Mouse (Mus musculus): ENCODE measurements around the gene Trim33. TPM values are rescaled to one million over a fixed set of nuclear protein-coding genes. Genes with fewer than 3 reads are reported as not detected.

The Trim33 gene
- polyA plus RNA-seq (2015; fragmentation: Nextera tagmentation; extraction: Ambion mirVana): 15.3 and 20.3 TPM in 2 replicates

- H3K4me2 ChIP-seq: peak within 1 kb of the TSS; percentile 46
- no peaks in the 10 kb centered on the region for H3K27me3 ChIP-seq
- no peaks in the 10 kb centered on the region for H3K9me3 ChIP-seq
- peak within 1 kb of the TSS; percentile 98 for H3K27ac ChIP-seq
- H3K36me3 ChIP-seq: peaks cover 6% of the 10 kb centered on the region; the same call in 1 of the 2 replicates
- H3K4me1 ChIP-seq: peaks cover 7% of the 10 kb centered on the region
- peak within 1 kb of the TSS; percentile 82 for H3K4me3 ChIP-seq
- WGBS: under 1% methylated on average over 77 of the region's 136 CpGs
- peak within 1 kb of the TSS; percentile 93 for H3K9ac ChIP-seq
- ATAC-seq (ENCODE audit: insufficient number of reproducible peaks, low FRiP score, low TSS enrichment, low read depth): peak; percentile 88
Measured at GRCm38 (mm10) chr3:103279182-103280149, at the start of gene Trim33. TSS of gene Trim33 (plus strand) at chr3:103279293.

- H3K27ac ChIP-seq: no peak overlapping the region
- H3K27me3 ChIP-seq: no peaks in the 10 kb centered on the region
- no peaks in the 10 kb centered on the region for H3K4me1 ChIP-seq
- H3K4me3 ChIP-seq: no peak overlapping the region
- WGBS: 71% methylated on average over 4 of the region's 4 CpGs
- no peak overlapping the region for H3K9ac ChIP-seq
- no peaks in the 10 kb centered on the region for H3K36me3 ChIP-seq
- ATAC-seq (ENCODE audit: insufficient number of reproducible peaks, low FRiP score, low TSS enrichment, low read depth): no peak
- H3K4me2 ChIP-seq: no peak overlapping the region
- H3K9me3 ChIP-seq: no peaks in the 10 kb centered on the region; the same call in 1 of the 2 replicates
Measured at GRCm38 (mm10) chr3:103232398-103232797, 46.7 kb upstream of the Trim33 start.

- Histone ChIP-seq H3K9ac (no peak overlapping the region), H3K9me3 (no peaks in the 10 kb centered on the region), H3K27me3 (no peaks in the 10 kb centered on the region), H3K4me1 (no peaks in the 10 kb centered on the region), H3K27ac (no peak overlapping the region), H3K36me3 (no peaks in the 10 kb centered on the region), H3K4me3 (no peak overlapping the region), H3K4me2 (no peak overlapping the region)
- ATAC-seq (ENCODE audit: insufficient number of reproducible peaks, low FRiP score, low TSS enrichment, low read depth): no peak
- 89% methylated on average over 2 of the region's 2 CpGs for WGBS
Measured at GRCm38 (mm10) chr3:103241524-103241923, 37.6 kb upstream of the Trim33 start.

- no peaks in the 10 kb centered on the region for H3K27me3 ChIP-seq
- no peaks in the 10 kb centered on the region for H3K4me1 ChIP-seq
- no peak for ATAC-seq (ENCODE audit: insufficient number of reproducible peaks, low FRiP score, low TSS enrichment, low read depth)
- H3K9me3 ChIP-seq: no peaks in the 10 kb centered on the region
- H3K27ac ChIP-seq: no peak overlapping the region
- H3K4me3 ChIP-seq: no peak overlapping the region
- no peak overlapping the region for H3K9ac ChIP-seq
- no peaks in the 10 kb centered on the region for H3K36me3 ChIP-seq
- H3K4me2 ChIP-seq: no peak overlapping the region
- WGBS: 88% methylated on average over 3 of the region's 3 CpGs
Measured at GRCm38 (mm10) chr3:103242156-103242555, 36.9 kb upstream of the Trim33 start.

GRCm38 (mm10) chr3:103243491-103243890, 35.6 kb upstream of the Trim33 start:
- H3K4me3 ChIP-seq: no peak overlapping the region
- H3K36me3 ChIP-seq: no peaks in the 10 kb centered on the region
- H3K4me1 ChIP-seq: no peaks in the 10 kb centered on the region
- 54% methylated on average over 2 of the region's 2 CpGs for WGBS
- H3K27me3 ChIP-seq: no peaks in the 10 kb centered on the region
- no peaks in the 10 kb centered on the region for H3K9me3 ChIP-seq
- H3K27ac ChIP-seq: no peak overlapping the region
- H3K9ac ChIP-seq: no peak overlapping the region
- no peak overlapping the region for H3K4me2 ChIP-seq
- ATAC-seq (ENCODE audit: insufficient number of reproducible peaks, low FRiP score, low TSS enrichment, low read depth): no peak

- ATAC-seq (ENCODE audit: insufficient number of reproducible peaks, low FRiP score, low TSS enrichment, low read depth): no peak
Measured at GRCm38 (mm10) chr3:103246627-103247260, 32.3 kb upstream of the Trim33 start.

GRCm38 (mm10) chr3:103256089-103256819, 22.8 kb upstream of the Trim33 start:
- Histone ChIP-seq H3K9ac (no peak overlapping the region), H3K4me2 (no peak overlapping the region), H3K9me3 (no peaks in the 10 kb centered on the region), H3K27ac (no peak overlapping the region), H3K4me3 (no peak overlapping the region), H3K36me3 (no peaks in the 10 kb centered on the region), H3K4me1 (no peaks in the 10 kb centered on the region), H3K27me3 (no peaks in the 10 kb centered on the region)
- no peak for ATAC-seq (ENCODE audit: insufficient number of reproducible peaks, low FRiP score, low TSS enrichment, low read depth)
- WGBS: 58% methylated on average over 10 of the region's 10 CpGs

More at GRCm38 (mm10) chr3:103246627-103247260, 32.3 kb upstream of the Trim33 start:
- H3K4me2 ChIP-seq: no peak overlapping the region
- no peaks in the 10 kb centered on the region for H3K9me3 ChIP-seq
- H3K27me3 ChIP-seq: no peaks in the 10 kb centered on the region
- no peak overlapping the region for H3K27ac ChIP-seq
- H3K4me1 ChIP-seq: no peaks in the 10 kb centered on the region
- H3K36me3 ChIP-seq: no peaks in the 10 kb centered on the region
- WGBS: 71% methylated on average over 17 of the region's 17 CpGs
- H3K4me3 ChIP-seq: no peak overlapping the region
- H3K9ac ChIP-seq: no peak overlapping the region

- H3K4me3 ChIP-seq: no peak overlapping the region
- no peaks in the 10 kb centered on the region for H3K9me3 ChIP-seq
- H3K27me3 ChIP-seq: no peaks in the 10 kb centered on the region
- H3K4me1 ChIP-seq: no peaks in the 10 kb centered on the region
- no peak overlapping the region for H3K9ac ChIP-seq
- 88% methylated on average over 12 of the region's 12 CpGs for WGBS
- H3K27ac ChIP-seq: no peak overlapping the region
- H3K36me3 ChIP-seq: no peaks in the 10 kb centered on the region
- ATAC-seq (ENCODE audit: insufficient number of reproducible peaks, low FRiP score, low TSS enrichment, low read depth): no peak
- H3K4me2 ChIP-seq: no peak overlapping the region
Measured at GRCm38 (mm10) chr3:103262802-103263417, 16.2 kb upstream of the Trim33 start.

- Histone ChIP-seq H3K9me3 (no peaks in the 10 kb centered on the region), H3K27ac (peak overlapping the region; percentile 98), H3K27me3 (no peaks in the 10 kb centered on the region), H3K9ac (peak overlapping the region; percentile 64), H3K4me2 (peak overlapping the region; percentile 46), H3K4me1 (peaks cover 7% of the 10 kb centered on the region), H3K4me3 (peak overlapping the region; percentile 82), H3K36me3 (peaks cover 6% of the 10 kb centered on the region; the same call in 1 of the 2 replicates)
- ATAC-seq (ENCODE audit: insufficient number of reproducible peaks, low FRiP score, low TSS enrichment, low read depth): no peak
- 2% methylated on average over 11 of the region's 11 CpGs for WGBS
Measured at GRCm38 (mm10) chr3:103278561-103279181, 422 bp upstream of the Trim33 start.

GRCm38 (mm10) chr3:103280241-103280761, 1.2 kb downstream of the Trim33 start:
- under 1% methylated on average over 35 of the region's 36 CpGs for WGBS
- Histone ChIP-seq H3K9me3 (no peaks in the 10 kb centered on the region), H3K4me2 (peak overlapping the region; percentile 46), H3K9ac (peak overlapping the region; percentile 93), H3K36me3 (peaks cover 6% of the 10 kb centered on the region; the same call in 1 of the 2 replicates), H3K4me3 (peak overlapping the region; percentile 82), H3K27ac (peak overlapping the region; percentile 98), H3K4me1 (peaks cover 7% of the 10 kb centered on the region), H3K27me3 (no peaks in the 10 kb centered on the region)
- ATAC-seq (ENCODE audit: insufficient number of reproducible peaks, low FRiP score, low TSS enrichment, low read depth): peak; percentile 42; the same call in 1 of the 2 replicates
